Mouse (Mus musculus): ENCODE data around the gene Ybx3.

The Ybx3 gene

DNA sequence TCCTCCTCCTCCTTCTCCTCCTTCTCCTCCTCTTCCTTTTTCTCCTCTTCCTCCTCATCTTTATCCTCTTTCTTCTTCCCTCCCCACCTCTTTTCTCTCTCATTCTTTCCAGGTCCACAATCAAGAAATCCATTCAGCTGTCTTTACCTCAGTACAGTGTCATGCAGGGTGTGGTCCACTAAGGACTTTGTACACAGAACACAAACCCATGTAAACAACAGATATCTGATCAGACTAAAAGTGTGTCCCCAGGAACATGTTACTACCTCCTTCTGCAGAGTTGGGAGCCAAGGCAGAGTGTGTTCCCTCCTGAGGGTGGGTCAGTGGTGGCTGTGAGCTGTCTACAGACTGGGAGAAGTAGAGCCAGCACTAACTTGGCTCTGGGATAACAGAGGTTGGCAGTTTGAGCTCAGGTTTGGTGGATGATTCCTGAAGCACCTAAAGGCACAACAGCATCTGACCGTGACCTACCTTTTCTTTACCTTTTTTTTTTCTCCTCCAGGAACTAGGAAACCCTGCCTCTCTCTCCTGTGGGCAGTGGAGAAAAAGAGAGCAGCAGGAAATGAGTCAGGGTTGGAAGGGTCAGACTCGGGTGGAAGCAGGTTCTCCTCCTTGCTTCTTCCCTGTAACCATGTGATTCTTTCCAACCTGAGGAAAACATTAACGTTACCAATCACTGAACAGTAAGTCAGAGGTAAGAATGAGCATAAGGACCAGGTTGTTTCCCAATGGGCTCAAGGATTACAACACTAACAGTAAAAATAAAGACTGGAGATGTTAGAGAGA lies 66.2 kb downstream of the Ybx3 start:
- DNase-seq: no peak

DNA sequence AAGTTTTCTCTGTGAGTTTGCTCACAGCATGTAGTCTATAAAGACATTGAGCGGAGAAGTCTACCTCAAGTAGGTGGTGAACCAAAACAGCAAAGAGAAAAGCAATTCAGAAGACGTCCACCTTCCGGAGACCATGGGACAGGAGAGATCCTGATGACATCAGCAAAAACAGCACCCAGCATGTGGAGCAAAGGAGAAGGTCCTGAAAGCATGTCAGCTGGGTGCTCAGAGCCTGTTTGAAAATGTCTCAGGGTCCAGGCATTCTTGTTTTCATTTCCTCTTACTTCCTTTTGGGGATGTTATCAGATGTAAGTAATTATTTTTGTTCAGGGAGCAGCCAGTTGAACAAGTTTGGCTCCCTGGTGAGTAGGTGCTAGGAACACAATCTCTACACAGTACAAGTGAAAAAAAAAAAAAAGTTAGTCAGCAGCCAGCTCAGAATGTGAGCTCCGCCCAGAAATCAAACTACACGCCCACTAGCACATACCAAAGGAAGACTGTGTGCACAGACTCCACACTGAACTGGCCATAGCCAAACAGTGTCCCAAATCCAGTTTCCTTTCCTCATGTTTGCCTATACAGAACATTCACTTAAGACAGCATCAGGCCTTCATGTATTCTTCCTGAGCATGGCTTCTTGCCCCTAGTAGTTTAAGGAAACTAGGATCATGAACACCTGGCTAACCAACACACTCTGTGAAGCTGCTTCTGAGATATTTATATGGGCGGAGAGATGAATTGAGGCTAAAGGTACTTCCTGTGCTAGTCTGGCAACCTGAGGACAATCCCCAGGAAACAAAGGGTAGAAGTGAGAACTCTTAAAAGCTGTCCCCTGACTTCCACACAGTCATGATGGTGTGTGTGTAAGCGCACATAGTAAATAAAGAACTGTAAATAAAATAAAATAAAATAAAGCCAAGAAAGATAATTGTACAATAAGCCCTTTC lies 71.8 kb downstream of the Ybx3 start:
- no peak for DNase-seq

All from kidney, postnatal 14 days (tissue).